Mouse (Mus musculus): ENCODE results near the gene Tacr2.
A peak's percentile ranks its signal among the peaks of the same experiment; 100 is the strongest.

The Tacr2 gene

GRCm38 (mm10) chr10:62242358-62242757 is 9.9 kb upstream of the Tacr2 start:
- no peak for DNase-seq

- DNase-seq: peak; percentile 68 to 71
These were observed 9.3 kb upstream of the Tacr2 start for GRCm38 (mm10) chr10:62242896-62243295.

GRCm38 (mm10) chr10:62244067-62244466 is 8.2 kb upstream of the Tacr2 start:
- DNase-seq: no peak

- no peak for DNase-seq
These were observed 5.1 kb upstream of the Tacr2 start for GRCm38 (mm10) chr10:62247156-62247555.

- no peak for DNase-seq
These were observed 4.4 kb upstream of the Tacr2 start for GRCm38 (mm10) chr10:62247815-62248214.

GRCm38 (mm10) chr10:62252496-62253235 is 428 bp downstream of the Tacr2 start:
- no peak for DNase-seq

- DNase-seq: no peak
These were observed 6.1 kb downstream of the Tacr2 start for GRCm38 (mm10) chr10:62258298-62258697.

GRCm38 (mm10) chr10:62261115-62261886 is 9.1 kb downstream of the Tacr2 start:
- DNase-seq: peak; percentile 74 to 78

GRCm38 (mm10) chr10:62264299-62264698 is 12.1 kb downstream of the Tacr2 start:
- DNase-seq: no peak

GRCm38 (mm10) chr10:62269278-62269677 is 17.0 kb downstream of the Tacr2 start:
- DNase-seq: no peak

- DNase-seq: peak; percentile 86 to 87
These were observed 23.0 kb downstream of the Tacr2 start for GRCm38 (mm10) chr10:62275235-62275634.

- DNase-seq: no peak
These were observed 25.5 kb downstream of the Tacr2 start for GRCm38 (mm10) chr10:62277499-62278293.

- DNase-seq: no peak
These were observed 26.8 kb downstream of the Tacr2 start for GRCm38 (mm10) chr10:62279066-62279465.

- DNase-seq: no peak
These were observed 27.4 kb downstream of the Tacr2 start for GRCm38 (mm10) chr10:62279671-62280070.

- DNase-seq: no peak
These were observed 30.5 kb downstream of the Tacr2 start for GRCm38 (mm10) chr10:62282782-62283181.

GRCm38 (mm10) chr10:62283206-62283792 is 31.1 kb downstream of the Tacr2 start:
- no peak for DNase-seq

- no peak for DNase-seq
These were observed 35.4 kb downstream of the Tacr2 start for GRCm38 (mm10) chr10:62287460-62288124.

- DNase-seq: no peak
These were observed 41.9 kb downstream of the Tacr2 start for GRCm38 (mm10) chr10:62294112-62294511.

- no peak for DNase-seq
These were observed 44.0 kb downstream of the Tacr2 start for GRCm38 (mm10) chr10:62296086-62296872.

- no peak for DNase-seq
These were observed 48.0 kb downstream of the Tacr2 start for GRCm38 (mm10) chr10:62300006-62300827.

- DNase-seq: no peak
These were observed 52.9 kb downstream of the Tacr2 start for GRCm38 (mm10) chr10:62305090-62305489.
